Mouse (Mus musculus) embryo, embryonic 9.5 days (tissue): ENCODE data around the gene Twf1.

ENCODE experiments used
- DNase-seq: peaks from one replicate; pipeline ENCODE4 v3.0.0-alpha.2; 2017; ENCODE audit errors: extremely low spot score

Twf1 gene

DNA sequence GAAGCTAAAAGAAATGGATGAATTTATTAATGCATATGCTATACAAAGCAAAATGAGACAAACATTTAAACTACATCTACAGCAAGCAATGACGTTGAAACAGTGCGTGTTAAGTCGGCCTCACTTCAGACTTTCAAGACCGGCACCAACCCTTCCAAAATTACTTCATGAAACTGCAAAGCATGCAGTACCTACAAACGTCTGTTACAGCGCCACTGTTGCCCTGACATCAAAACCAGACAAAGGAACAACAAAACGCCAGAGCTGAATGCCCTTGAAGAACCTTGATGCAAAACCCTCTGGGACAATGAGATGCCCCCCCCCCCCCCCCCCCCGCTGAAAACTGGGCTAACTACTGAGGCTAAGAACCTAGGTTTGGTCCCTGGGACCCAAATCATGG, 16.9 kb downstream of the Twf1 start:
- DNase-seq: no peak

DNA sequence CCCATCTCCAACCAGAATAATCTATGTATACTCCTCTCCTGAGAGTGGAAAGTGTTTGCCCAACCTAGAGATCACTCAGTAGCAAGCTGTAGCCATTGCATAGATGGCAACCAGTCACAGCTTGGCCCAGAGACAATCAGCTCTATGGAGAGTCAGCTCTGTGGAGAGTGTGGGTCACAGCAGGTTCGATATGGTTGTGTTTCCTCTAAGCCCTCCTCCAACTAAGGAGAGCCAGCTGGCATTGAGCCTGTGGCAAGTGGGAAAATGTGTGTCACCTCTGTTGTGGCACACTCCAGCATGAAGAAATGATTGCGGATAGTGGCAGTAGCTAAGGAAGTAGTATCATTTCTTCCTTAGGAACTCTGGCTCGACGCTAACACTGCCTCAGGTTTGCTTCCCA, 18.2 kb downstream of the Twf1 start:
- no peak for DNase-seq

DNA sequence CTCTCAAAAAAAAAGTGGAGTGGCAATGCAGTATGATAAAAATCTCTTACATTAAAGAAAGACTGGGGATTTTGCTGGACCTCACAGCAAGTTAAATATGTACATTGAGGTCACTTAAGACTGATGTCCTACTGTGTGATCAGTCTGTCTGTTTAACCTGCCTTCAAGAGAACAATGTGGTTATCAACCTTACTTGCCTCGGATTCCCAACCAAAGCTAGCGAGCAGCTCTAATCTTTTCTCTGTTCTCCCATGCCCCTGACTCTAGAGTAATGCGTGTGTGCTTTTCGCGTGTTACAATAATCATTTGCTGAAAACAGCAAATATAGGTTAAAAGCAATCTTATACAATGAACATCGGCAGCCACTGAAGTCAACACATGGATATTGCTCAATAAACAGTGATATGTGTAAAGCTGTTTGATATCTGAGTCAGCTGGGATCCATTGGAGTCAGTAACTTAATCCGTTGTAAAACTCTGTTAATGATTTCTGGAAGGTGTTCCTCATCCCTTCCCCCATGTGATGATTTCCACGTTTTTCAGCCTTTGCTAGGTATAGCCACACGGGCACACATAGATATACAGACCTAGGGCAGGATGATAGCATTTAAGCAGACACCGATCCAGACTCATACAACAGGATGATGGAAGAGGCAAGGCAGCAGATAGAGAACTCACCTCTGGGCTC, 21.1 kb downstream of the Twf1 start:
- DNase-seq: no peak

DNA sequence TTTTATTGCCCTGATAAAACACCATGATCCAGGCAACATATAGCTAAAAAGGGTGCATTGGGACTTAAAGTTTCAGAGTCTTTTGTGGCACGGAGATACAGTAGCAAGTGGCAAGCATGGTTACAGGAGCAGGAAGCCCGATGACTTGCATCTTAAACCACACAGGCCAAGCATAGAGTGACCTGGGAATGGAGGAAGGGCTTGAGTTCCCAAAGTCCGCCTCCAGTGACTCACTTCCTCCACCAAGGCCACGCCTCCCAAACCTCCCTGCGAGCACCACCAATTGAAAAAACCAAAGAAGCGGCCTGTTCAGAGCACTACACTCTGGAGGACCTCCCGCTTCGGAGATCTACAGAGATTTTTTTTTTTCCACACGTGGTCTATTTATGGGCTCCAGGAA, 23.8 kb downstream of the Twf1 start:
- DNase-seq: no peak

DNA sequence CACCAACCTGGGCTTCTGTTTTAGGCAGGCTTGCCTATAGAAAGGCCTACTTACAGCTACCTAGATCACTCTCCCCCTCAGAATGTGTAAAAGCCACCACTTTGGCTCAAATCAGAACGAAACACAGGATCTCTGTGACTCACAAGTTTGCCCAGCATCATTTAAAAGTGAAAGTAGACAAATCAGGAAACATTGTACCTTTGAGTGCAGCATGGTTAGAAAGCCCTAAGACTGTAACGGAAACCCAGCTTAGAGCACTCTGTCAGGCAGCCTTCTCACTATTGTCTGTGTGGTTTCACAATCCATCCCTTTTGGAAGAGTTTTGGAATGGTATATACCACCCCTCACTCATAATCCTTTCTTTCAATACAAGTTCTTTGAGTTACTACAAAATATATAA, 24.8 kb downstream of the Twf1 start:
- no peak for DNase-seq

DNA sequence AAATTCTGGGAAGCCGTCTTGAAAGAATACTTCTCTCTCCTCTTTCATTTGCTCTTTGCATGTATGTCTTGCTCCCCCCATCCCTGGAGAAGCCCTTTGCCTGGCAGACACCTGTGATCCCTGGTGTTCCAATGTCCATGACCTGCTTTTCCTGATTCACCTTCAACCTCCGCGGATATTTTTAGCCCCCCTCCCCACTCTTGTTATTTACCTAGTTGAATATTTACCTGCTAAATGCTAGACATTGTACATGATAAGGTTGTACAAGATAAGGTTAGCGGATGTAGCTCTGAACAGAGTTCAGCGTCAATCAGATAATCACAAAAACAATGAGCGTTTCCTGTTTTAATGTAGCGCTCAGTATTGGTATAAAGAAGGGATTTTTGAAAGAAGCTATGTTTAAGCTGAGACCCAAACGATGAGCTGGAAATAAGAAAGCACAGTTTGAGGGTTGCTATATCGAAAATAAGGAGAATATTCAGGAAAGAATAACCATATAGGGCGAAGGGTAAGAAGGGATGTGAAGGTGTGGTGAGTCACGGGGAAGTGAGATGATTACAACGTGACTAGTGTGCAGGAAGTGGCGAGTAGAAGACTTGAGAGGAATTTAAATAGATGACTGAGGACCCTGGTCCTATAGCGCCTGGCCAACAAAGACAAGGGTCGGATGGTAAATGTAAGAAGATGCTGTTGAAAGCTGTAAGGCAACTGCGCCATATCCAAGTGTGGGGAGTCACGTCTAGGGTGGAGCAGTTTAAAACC, 30.6 kb downstream of the Twf1 start:
- no peak for DNase-seq

DNA sequence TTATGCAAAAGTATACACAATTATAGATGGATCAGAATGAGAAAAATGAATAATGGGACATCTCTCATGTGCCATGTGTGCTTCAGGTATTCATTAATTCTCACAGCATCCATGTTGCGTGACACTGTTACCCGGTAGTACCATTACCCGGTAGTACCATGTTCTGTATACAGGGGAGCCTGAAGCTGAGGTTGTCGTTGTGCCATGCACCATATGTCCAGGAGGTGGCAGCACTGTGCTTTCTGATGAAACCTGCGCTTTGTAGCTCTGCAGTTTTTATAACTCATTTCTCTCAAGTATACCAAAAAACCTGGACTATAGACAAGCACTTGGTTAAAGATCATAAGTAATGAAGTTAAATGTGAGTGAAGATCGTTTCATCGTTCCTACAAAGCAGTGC, 32.2 kb downstream of the Twf1 start:
- DNase-seq: peak; percentile 72

DNA sequence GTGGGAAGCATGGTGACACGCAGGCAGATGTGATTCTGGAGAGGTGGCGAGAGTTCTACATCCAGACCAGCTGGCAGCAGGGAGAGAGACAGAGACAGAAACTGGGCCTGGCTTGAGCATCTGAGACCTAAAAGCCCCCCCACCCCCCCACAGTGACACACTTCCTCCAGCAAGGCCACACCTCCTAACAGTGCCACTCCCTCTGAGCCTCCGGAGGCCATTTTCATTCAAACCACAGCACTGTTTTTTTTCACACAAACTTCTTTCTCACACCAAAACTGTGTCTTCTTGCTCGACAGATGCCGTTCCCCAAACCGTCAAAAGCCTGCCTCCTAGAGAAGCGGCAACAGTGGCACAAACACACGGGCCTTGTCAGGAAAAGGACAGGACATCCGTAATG, 36.2 kb downstream of the Twf1 start:
- DNase-seq: no peak

DNA sequence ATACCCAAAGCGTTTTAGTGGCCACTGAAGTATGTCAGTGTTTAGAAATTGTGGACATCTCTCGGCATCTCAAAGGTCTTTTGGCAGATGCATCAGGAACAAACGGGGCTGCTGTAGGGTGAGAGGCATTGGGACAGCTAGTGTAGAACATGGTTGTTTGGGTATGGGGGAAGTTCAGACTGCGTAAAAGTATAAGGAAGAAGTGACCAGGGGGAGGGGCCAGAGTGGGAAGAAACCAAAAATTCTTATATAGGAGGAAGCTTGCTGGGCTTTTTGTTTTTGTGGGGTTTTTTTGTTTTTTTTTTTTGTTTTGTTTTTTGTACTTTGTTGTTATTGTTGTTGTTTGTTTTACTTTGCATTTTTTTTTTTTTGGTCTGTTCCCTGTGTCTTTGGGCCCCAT, 44.8 kb downstream of the Twf1 start:
- DNase-seq: no peak

DNA sequence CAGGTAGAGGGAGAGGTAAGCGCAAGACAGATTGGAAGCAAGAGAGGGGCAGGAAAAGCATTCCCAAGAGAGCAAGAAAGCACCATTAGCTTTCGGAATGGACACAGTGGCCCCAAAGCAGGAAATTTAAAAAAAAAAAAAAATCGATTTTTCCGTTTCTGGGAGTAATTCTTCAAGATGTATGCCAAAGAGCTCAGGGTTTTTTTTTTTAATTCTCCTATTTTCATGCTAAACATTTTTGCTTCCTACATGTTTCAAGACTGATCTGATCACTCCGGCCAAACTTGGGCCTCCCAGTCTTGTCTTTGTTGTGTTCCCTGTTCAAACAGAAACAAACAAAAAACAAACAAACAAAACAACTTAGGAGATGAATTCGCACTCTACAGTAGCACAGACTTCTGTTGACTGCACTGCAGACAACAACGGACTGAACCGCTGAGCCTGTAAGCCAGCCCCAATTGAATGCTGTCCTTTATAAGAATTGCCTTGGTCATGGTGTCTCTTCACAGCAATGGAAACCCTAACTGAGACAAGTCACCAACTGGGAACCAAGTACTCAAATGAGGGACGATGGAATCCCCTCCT, 45.5 kb downstream of the Twf1 start:
- DNase-seq: no peak

DNA sequence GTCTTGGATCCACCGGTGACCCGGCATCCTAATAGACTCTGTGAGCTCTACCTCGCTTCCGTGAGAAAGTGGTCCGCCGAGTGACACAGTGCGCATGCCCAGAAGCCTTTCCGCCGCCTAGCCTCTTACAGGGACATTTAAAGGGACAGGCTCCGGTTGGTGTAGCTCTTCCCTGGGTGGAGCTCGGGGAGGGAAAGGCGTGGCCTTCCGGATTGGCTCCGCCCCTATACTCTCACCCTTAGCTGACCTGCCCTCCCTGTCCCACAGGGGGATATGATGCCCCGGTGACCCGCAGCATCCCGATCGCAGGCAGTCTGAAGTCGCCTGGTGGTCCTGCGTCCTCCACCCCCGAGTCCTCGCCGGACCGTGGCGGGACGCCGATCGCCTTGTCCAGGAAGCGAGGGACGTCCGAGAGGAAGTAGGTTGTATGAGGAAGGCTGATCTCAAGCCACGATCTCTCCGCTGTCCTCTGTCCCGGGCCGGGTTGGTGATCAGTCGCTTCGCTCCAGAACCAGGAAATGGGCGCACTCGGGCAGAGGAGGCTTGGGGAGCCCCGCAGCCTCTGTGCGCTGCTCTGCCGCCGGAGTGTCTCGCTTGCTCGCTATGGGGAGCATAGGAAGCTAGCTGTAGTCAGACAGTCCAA, 46.2 kb downstream of the Twf1 start, which contains the start of the genes Pus7l and Irak4:
TSS of gene Pus7l (minus strand) at position 139 of the 643 bp plus-strand sequence.
TSS of gene Irak4 (plus strand) at position 235 of the 643 bp plus-strand sequence.
- DNase-seq: peak; percentile 96

DNA sequence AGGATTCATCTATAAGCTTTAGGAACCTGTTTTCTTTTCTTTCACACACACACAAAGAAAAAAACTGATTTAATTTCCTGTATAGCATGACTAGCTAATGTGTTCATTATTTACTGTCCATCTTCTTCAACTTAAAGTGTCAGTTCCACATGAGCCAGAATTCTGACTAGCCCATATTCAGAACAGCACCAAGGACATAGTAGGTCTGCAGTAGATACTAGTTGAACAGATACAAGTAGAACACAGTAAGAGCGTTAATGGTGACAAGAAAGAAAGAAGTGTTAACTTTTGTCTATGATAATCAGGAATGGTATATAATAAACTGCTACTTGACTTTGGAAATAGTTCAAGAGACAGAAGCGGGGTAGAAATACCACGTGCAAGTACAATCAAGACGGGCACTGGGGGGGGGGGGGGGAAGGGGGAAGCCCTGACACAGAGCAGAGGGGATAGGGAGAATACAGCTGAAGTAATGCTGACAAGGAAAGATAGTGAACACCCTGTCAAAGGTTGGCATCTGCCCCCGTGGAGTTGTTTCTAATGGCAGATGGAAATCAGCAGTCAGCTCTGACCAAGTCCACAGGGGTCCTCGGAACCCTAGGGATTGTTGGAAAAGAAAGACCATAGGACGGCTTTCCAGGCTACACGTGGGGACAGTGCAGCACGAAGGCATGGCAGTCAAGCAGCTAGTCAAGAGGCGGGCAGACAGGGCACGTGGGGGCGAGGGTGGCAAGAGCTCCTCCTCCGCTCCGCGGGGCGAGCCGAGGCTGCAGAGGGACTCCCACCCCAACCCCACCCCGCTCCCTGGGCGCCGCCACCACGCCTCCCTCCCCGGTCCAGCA, 46.9 kb downstream of the Twf1 start:
- DNase-seq: no peak

DNA sequence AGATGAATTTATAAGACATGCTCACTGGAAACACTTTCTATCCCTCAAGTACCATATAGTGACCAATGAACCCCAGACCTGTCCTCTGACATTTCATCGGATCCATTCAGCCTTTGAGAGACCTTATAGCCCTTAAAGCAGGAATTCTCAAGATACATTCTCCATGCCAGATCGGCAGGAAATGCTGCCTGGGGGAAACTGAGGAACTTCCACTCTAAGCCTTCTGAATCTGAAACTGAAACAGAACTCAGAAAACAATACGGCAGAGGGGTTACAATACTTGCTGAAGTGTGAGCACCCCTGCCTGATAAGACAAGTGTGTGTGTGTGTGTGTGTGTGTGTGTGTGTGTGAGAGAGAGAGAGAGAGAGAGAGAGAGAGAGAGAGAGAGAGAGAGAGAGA, 50.4 kb downstream of the Twf1 start:
- no peak for DNase-seq

DNA sequence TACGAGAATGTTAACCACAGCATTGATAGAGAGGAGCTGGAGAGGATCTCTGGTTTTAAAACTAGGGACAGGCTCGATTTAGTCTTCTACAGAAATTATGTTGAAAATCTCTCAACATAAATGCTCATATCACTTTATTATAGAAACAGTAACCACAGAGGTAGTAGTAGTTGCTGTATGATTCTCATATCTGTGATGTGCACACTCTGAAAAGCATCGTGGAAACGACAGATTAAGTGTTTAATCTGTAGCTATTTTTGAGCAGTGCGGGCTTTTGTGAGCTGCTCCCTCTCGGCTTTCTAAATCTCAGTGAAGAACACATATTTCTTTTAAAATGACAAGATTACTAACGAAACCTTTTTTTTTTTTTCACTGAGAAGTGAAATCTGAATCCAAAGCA, 54.2 kb downstream of the Twf1 start:
- DNase-seq: no peak

DNA sequence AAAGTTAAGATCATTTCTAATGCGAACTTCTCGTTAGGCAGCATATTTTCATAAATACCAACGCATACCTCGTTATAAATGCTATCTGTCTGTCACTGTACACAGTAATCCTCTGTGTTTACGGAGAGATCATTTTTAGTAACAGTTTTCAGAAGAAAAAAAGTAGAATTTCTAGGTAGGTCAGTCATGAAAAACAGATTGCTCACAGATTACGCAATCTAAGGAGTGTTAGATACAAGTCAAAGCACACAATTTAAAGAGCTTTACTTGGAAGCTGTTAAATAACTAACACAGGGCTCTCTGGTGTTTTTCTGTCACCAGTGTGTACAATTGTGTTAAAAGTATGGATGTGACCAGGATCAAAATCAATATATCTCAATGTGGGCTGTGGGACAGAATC, 56.7 kb downstream of the Twf1 start:
- no peak for DNase-seq

DNA sequence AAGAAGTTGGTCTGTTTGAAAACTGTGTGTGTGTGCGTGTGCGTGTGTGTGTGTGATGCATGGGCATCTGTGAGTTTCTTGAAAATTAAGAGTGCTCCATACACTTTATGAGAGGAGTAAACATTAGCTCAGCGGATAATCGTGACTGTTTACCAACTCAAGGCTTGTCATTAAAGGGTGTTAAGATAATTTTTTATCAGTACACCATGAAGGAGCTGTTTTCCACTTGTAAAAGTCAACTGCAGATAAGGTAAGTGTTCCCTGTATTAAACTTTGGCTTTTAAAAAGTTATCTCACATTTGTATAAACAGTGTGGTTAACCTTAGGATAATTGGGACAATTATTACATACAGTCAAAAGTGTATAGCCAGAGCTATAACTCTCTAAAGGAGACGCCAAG, 57.4 kb downstream of the Twf1 start:
- no peak for DNase-seq

DNA sequence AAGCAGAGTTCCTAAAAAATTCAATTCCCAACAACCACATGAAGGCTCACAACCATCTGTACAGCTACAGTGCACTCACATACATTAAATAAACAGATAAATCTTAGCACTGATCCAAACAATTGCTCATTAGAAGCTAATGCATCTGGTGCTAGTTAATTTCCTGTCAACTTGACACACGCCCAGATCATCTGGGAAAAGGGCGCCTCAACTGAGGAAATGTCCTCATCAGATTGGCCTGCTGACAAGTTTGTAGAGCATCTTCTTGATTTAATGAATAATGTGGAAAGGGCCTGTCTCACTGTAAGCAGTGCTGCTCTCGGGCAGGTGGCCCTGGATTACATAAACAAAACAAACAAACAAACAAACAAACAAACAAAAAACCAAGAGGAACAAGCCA, 59.2 kb downstream of the Twf1 start:
- no peak for DNase-seq
